Mouse (Mus musculus) brain, embryonic 14.5 days (tissue): Measurements from ENCODE around the gene Arsb.

Experiments used
- CTCF ChIP-seq: fragments of 200-500 bp; IDR thresholded peaks from 2 replicates; pipeline ENCODE4 v1.5.1; 2012; ENCODE audit warnings: inconsistent platforms, mild to moderate bottlenecking, moderate library complexity, borderline replicate concordance; ENCODE audit not compliant: insufficient read depth, insufficient read length; ENCODE audit errors: extremely low read depth
- POLR2A ChIP-seq: fragments of 200-500 bp; IDR thresholded peaks from 2 replicates; pipeline ENCODE4 v1.6.1; 2012; ENCODE audit warnings: mild to moderate bottlenecking, inconsistent platforms, borderline replicate concordance; ENCODE audit not compliant: poor library complexity, insufficient read depth, insufficient read length, severe bottlenecking; ENCODE audit errors: extremely low read depth

DNA sequence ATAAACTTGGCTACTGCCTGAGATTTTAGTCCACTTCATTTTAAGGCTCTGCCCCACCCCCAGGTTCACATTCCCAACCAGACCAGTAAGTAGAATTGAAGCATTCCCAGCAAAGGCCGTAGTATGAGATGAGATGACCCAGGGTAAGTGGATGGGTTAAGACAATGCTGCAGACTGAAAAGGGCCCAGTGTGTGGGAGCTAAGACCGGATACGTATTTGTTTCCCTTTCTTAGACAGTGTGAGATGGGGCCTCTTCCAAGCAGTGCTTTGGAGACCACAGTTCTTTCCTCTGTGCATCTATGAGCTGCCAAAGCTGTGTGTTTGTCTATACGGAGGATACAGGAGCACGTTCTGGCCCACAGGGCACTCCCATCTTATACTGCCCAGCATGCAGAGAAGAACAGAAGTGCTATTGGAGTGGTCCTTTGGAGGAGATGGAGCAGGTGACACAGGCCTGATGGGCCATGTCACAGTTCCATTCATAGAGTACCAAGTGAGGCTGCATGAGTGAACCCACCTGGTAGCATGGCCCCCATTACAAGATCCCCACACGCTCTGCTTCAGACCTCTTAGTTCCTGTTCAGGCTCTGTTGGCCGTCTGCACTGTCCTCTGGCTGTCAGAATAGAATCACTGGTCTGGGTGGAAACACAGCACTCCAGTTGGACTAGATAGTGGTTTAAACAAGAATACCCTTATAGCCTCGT is 148.8 kb downstream of the Arsb start:
- TF ChIP-seq POLR2A (no peak), CTCF (no peak)
